Mouse (Mus musculus) layer of hippocampus, adult 18-20 months (tissue): ENCODE measurements at regions not wholly inside any gene's neighbourhood (a gene's known extent, or its start where the extent isn't known, plus 50 kb on each side); places are given as distances from the start of the nearest gene placed in this dataset.
A peak's percentile ranks its signal among the peaks of the same experiment; 100 is the strongest.

Experiments used
- DNase-seq, 2 experiments: peaks; one replicate each; pipeline ENCODE4 v3.0.0; 2022; ENCODE audit warnings: low spot score in 2 of 2

DNA sequence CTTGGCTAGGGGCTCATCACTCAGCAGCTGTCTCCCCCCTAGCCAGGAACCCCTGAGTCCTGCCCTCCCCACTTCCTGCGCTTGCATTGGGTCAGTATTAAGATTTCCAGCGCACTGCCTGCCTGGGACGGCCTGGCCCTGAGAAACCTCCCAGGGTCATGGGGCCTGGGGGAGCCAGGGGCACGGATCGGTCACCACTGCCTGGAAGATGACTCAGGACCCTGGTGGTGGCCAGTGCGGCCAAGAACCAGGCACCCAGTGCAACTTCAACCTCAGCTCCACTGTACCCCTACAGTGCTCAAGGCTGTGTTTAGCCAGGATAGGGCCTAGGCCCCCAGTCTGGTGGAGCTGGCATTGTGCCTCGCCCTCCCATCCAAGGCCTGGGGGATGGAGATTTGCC, 111.9 kb upstream of the Zbtb40 start:
- DNase-seq: no peak

DNA sequence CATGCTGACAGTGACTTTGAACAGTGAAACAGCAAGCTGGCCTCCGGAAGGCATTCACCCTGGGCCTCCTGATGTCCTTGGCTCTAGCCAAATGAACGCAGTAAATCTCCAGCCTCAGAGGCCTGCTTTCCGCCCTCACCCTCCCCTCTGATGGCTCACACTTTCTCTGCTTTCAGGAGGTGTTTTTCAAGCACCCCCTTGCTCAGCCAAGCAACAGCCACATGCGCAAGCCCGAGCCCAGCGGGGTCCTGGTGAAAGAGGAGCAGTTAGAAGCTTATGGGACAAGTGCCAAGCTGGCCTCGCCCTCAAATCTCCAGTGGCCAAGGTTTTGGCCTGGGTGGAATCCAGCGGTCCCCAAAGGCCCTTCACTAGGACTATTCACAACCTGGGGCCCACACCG, 109.6 kb upstream of the Zbtb40 start:
- DNase-seq: no peak

DNA sequence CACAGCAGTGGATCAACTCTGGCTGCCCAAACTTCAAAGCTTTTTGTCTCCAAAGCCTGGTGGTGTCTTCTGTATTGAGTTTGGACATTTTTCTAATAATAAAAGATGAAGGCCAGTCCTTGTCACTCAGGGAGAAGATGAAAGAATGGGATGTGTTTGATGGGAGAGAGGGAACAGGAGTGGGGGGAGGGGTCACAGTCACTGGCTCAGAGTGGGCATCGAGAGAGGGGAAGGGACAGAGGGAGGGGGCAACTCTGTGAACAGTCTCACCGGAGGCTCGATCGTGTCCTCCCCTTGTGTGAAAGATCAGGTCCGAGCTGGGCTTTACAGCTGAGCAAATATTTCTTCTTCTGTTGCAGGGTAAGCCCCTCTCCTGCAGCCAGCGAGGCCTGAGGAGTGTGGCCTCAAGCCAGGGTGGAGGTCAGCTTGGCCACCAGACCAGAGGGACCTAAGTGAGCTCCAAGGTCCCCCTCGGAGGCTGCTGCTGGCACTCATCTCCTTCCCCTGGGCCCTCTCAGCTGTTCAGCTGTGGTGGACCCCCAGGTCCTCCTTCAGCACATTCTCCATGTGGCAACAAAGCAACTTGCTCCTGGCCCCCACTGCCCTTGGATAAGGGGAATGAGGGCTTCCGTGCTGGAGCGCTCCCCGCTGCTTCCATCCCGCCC, 108.0 kb upstream of the Zbtb40 start:
- DNase-seq: no peak

DNA sequence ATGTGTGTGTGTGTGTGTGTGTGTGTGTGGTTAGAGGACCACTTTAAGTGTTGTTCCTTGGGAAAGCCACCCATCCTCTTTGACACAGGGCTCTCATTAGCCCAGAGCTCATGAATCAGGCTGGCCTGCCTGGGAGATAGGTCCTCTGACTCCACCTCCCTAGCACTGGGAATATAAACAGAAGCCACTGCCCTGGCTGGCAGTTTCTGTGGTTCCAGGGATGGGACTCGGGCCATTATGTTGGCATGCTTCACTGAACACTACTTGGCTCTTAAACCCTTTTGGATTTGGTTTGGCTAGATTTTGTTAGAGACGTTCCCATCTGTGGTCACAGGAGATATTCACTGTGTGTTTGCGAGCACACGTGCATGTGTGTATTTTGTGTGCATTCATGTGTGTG, 100.2 kb upstream of the Zbtb40 start:
- no peak for DNase-seq

DNA sequence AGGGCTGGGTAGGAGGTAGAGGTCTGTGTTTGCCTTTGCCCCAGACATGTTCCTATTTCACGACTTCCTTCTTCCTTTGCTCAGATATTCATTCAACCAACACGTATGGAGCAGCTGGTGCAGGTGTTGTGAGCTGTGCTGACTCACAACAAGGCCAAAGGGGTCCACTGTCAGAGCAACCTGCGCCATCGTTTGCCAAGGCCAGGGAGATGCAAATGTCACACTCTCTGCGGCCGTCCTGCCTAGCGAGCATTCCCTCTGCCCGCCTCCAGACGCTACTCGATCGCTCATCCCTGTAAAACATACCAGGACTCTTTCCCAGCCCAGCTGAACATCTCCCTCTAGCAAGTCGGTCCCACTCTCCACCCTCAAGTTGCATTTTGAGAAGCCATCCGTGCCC, 99.2 kb upstream of the Zbtb40 start:
- no peak for DNase-seq

DNA sequence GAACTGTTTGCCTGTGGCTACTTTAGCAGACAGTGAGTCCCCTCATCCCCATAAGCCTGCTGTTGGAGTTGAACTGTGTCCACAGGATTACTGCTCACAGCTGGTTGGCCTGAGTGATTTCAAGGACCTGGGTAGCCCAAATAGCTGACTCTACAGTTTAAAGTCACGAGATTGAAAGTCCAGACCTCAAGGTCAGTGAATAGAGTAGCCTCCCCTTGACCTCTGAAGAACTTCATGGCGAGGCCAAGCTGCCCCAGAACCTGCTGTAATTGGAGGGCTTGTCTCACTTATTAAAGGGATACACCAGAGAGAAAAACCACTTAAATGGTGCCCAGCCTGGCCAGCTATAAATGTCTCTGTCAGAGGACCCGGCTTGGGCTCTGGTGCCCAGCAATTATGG, 97.7 kb upstream of the Zbtb40 start:
- no peak for DNase-seq

DNA sequence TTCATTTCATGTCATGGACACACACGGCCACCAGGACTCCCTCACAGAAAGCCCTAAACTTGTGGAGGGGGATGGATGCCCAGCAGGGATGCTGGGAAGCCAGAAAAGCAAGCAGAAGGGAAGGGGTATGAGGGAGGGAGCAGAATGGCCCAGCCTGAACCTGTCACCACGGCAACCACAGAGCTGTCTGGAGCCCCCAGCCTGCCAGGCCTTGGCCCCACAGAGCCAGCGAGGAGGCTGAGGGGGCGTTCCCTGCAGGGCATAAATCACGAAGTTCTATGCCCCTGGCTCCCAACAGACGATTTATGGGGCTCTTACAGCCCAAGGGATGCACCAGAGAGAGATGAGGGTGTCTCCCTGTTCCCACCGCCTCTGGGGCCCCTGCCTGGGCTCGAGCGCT, 93.7 kb upstream of the Zbtb40 start:
- no peak for DNase-seq

DNA sequence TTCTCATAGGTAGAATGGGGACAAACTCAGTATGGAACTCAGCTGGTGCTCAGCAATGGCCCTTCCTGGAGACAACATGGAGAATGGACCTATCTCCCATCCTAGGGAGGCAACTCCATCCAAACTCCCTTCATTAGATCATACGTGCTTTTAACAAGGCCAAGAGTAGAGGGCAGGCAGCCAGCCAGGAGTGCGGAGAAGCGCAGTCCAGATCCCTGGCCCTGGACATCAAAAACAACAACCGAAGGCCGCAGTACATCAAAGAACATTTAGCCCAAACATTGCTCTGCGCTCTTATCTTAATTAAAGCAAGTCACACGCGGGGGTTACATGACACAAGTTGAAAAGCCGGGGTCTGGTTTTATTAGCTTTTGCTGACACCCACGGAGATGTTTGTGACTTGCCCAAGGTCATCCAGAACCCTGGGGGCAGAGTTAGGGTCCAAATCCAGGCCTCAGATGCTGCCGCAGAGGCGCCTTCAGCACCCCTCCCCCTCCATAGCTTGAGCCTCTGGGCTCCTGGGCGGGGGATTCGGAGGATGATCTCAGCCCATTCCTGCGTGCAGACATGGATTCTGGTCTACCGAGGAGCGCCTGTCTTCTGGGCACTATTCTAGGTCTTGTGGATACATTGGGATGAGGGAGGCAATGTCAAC, 90.6 kb upstream of the Zbtb40 start:
- DNase-seq: no peak

DNA sequence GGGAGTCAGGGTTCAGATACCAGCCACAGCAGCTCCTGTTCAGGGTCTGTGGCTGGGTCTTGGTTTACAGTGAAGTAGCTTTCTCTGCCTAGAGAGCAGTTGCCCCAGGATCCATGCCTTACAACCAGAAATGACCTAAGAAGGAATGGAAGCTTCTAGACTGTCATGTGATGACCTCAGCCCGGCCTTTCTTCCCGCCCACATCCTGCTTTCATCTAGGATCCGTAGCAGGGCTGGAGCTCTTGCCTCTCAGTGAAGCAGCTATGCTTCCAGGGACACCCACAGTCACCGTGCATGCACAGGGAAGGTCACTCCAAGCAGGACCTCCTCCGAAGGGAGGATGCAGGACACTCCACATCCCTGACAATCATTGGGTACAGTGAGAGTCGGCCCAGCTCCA, 89.5 kb upstream of the Zbtb40 start:
- no peak for DNase-seq

DNA sequence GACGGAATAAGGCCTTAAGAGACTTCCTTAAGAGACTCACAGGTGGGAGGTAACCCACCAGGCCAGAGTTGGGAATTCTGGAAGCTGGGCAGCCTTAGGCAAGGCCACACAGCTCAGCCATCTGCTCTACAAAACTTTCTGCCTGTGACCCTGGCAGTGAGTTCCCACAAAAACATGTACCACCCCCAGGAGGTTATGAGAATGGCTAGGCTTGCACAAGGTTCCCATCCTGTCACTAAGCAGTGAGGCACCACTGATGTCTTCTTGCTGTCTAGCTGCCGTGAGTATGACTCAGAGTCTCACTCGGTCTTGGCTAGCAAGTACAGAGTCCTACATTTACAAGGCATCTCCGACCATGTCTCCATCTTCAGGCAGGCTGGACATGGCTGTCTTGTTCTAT, 87.7 kb upstream of the Zbtb40 start:
- no peak for DNase-seq

DNA sequence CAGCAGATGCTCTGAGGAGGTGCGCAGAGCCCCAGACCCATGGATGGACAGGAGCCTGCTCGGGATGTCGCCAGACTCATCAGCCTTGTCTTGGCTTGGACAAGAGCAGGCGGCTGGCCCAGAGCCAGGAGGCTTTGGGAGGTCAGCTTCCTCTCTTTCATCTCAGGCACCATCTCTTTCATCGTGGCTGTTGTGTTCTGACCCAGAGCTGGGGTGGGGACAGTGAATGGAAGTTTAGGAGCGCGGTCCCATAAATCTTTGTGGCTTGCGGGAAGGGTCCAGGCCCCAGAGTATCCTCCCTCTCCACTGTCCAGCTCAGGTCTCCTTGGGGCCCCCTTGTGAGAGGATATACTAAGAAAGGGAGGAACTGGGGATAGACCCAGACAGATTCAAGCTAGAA, 87.2 kb upstream of the Zbtb40 start:
- DNase-seq: no peak

DNA sequence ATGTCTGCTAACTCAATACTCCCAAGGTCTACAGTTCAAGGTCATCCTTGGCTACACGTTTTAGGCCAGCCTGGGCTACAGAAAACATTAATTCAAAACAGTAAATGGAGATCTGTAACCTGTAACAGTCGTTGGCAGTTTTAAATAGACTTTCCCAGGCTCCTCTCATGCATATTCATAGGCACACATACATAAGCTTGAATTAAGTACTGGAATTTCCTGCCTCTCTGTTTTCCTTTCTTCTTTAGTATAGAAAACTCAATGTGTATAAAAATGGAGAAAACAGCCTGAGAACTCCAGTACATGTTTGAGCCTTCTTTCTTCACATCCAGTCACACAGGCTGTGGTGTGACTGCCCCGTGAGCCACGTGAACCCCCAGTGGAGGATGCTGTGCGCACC, 86.0 kb upstream of the Zbtb40 start:
- DNase-seq: no peak

DNA sequence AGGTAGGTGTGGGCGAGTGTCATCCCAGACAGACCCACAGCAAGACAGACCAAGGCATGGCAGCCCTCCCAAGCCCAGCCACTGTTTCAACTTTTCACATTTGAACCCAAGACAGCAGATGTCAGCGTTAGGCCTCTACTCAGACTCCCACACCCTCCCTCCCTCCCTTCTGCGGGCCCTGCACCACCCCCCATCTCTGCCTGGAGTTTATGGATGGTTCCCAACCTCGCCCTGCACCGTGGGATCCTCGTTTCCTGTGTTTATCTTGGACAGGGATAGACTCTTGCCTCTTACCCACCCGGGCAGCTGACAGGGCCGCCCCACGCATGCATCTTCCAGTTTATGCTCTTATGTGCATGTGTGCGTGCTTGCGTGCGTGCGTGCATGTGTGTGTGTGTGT, 85.2 kb upstream of the Zbtb40 start:
- no peak for DNase-seq

DNA sequence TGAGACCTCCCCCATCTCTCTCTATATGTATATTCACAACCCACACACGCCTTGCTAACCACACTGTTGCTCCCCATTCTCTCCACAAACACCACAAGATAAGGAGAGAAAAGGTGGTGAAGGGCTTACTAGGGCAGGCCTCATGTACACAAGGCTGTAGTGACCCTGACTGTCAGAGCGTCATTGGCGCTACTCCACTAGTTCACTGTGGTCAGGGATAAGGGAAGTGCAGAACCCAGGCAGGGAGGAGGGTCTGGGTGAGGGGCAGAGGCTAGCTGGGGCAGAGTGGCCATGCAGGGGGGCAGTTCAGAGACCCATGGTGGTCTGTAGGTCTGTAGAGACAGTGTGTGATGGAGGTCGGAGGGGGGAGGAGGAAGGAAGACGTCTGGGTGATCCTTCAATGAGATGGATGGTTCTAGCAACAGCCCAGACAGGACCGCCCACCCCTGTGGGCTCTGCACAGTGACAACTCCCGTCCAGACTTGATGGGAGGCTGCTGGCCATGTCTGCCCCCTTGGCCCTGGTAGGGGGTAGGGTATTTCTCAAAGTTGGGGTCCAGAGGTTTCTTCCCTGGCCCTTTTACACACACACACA, 82.1 kb upstream of the Zbtb40 start:
- no peak for DNase-seq

DNA sequence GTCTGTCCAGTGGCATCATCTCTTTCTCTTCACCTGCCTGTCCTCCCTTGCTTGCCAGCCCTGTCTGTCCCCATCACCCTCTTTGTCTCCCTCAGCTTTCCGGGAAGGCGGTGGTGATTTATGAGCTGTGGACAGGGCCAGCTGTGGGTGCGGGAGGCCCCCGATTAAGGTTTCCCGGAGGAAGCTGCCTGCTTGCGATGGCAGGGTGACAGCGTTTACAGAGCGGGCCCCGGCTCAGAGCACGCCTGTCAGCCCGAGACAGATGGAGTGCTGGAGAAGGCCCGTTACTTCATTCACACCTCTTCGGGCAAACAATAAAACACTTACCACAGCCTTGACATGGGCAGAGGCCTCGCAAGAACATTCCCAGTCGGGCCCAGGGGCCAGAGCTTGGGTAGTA, 79.6 kb upstream of the Zbtb40 start:
- DNase-seq: no peak

DNA sequence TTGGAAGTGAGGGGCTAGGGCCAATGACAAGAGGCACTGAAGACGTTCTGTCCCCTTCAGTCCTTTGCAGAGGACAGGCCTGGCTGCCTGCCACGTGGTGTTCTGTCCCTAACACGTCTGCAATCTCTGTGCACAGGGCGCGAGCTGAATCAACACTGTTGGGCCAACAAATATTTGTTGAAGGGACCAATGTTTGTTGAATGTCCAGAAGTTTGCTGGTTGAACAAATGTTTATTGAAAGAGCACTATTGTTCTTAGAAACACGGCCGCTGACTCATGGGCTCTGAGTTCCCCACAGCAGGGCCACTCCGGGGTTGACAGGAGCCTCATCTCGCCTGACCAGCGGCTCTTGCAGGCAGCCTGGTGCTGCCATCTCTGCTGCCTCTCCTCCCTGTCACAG, 73.1 kb upstream of the Zbtb40 start:
- DNase-seq: peak in 1 of 2 experiments; percentile 22

DNA sequence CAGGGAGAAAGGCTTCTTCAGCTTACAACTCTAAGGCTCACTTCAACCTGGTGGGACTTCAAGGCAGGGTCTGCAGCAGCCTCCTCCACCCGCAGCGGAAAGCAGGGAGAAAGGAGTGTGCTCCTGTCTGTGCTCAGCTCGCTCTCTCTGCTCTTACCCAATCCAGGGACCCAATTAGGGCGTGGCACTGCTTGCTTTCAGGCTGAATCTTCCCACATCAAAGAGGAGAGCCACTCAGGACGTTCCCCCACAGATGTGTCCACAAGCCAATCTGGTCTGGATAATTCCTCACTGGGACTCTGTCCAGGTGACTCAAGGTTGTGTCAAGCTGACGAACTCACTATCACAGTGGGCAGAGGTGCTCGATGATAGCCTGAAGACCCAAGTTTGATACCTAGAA, 72.0 kb upstream of the Zbtb40 start:
- no peak for DNase-seq

DNA sequence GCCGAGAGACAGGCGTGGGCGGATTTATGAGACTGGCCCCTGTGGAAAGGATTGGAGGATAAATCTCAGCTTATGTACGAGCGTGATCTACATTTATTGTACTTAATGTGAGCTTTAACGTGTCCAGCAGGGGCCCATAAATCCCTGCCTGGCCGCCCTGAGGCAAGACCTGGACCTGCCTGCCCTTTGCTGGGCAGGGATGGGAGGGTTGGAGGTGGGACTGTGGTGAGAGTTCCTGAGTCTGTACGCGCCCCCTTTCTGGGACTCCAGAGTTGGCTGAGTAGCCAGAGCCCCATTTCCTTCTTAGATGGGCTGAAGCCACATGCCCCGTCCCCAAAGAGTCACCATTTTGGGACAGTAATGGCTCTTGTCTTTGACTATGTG, 69.7 kb upstream of the Zbtb40 start:
- no peak for DNase-seq

DNA sequence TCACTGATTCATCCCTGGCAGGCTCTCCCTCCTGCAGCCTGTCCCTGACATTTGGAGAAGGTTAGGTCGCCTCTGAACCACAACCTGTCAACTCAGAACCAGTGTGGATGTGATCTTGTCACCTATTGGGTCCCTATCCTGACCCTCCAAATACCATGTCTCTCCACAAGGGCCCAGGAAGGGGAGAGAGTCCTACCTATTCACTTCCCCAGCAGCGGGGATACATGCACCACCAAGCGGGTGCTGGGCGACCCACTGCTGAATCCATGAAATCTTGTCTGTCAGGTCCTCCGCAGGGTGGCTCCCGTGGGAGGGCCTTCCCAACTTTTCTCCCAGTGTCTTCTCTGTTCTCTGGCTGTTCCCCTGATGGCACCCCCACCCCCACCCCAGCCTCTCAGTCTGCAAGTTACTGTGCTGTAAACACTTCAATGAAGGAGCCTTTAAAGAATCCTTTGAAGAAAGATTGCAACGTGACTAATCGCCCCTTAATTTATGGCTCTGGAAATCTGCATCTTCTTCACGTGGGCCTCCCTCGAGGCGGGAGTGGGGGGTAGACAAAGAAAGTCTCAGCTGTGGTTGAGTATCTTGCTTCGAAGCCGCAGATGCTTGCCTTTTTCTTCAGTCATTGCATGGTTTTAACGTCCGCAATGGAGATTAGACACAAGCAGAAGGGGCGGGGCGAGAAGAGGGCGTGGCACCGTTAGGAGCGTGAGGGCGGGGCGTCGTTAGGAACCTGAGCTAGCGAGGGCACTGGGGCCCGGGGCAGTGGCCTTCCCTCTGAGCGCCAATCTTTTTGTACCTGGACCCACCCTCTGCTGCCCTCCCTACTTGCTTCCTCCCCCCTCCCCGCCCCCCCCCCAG, 69.1 kb upstream of the Zbtb40 start:
- peak; percentile 8 to 17 for DNase-seq

DNA sequence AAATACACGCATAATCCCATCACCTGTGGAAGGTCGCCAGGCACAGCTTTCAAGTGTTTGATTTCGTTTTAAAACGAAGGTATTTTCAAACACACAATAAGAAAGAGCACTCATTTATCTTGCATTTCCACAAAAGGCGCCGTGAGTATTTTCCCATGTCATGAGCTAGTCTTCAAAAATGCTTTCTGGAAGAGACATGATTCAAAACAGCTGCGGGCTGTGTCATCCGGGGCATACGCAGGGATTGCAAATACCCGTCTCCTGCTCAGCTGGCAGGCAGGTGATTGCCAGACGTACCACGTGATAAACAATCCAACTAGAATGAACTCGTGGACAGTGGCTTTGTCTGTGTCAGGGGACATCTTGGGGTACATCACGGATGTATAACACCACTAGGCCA, 66.5 kb upstream of the Zbtb40 start:
- DNase-seq: no peak

DNA sequence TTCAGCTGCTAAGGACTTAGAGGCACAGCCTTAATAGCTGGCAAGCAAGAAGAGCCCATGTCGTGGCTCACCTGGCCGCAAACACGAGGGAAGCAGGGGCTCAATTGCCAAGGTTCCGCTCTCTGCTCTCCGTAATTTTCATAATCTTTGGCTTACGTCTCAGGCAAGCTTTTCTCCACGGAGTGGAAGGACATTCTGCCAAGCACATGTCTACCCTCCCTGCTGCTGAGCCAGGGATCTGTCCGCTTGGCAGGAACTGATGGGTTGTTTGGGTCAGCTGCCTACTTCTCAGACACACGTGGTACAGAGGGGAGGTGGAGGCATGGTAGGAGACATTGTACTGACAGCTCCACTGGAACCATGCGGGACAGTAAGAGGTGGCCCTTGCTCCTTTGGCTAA, 61.7 kb upstream of the Zbtb40 start:
- no peak for DNase-seq

DNA sequence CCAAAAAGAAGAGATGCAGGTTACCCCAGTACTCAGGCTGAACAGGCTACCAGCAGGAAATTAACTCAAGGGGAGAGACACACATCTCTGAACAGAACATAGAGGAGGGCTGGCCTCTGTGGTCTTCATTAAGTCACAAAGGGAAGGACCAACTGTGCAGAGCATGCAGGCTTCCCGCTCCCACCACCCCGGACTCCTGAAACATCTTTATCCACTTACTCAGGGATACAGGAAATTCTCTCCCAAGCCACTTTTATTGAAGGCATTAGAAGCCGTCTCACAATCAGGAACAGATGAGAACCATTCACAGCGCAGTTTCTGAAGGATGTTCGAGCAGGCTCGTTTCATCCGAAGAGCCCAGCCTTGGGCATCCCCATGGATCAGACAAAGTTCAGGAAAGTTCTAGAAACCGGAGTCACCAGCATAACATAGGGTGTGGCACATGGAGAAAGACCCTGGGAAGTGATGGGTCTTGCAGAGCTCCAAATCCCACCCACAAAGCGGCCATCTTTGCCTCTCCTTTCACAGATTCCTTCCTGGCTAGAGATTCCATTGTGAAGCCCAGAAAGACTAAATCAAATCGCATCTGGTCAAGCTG, 55.9 kb upstream of the Zbtb40 start:
- DNase-seq: no peak
